Mouse (Mus musculus): Measurements from ENCODE around the gene Fam53b. TPM values are rescaled to one million over a fixed set of nuclear protein-coding genes. Genes with fewer than 3 reads are reported as not detected.

Gene Fam53b
- total RNA-seq, 2 experiments from 2014 or later: 17.1 to 17.2 TPM

Other genes starting within 250 kb of the Fam53b start
- gene Oat, start 237.5 kb downstream of the Fam53b start, total RNA-seq (2021): 10 to 100 TPM; 69.3 to 72.7 TPM
- gene Nkx1-2, start 214.2 kb downstream of the Fam53b start, total RNA-seq (2021): not detected
- 10 to 100 TPM; 37.9 to 38.6 TPM for gene Lhpp, start 203.2 kb downstream of the Fam53b start, total RNA-seq (2021)
- 10 to 100 TPM; 37.9 to 42.1 TPM for gene Eef1akmt2, start 38.8 kb upstream of the Fam53b start, total RNA-seq (2021)
- 10 to 100 TPM; 28.2 to 31.6 TPM for gene Abraxas2, start 45.3 kb upstream of the Fam53b start, total RNA-seq (2021)
- 10 to 100 TPM; 37.1 to 43.8 TPM for gene Zranb1, start 117.3 kb upstream of the Fam53b start, total RNA-seq (2021)

Data from layer of hippocampus, postnatal 10 days (tissue).